Mouse (Mus musculus) frontal cortex, adult 2 months (tissue): ENCODE data around the gene Akap8l. TPM values are rescaled to one million over a fixed set of nuclear protein-coding genes. Genes with fewer than 3 reads are reported as not detected.

Experiments used
- DNase-seq, 2 experiments: peaks; one replicate each; pipeline ENCODE4 v3.0.0; 2022; ENCODE audit warnings: low spot score in 1 of 2; ENCODE audit errors: extremely low spot score in 1 of 2
- polyA plus RNA-seq: library from polyadenylated mRNA; depleted of rRNA; stranded (reverse); fragments of >200 nt; gene quantifications from 2 replicates; pipeline ENCODE4 v1.2.3, GENCODE M21; 2012

Akap8l gene
- polyA plus RNA-seq, 1 experiment, result 400 TPM

DNA sequence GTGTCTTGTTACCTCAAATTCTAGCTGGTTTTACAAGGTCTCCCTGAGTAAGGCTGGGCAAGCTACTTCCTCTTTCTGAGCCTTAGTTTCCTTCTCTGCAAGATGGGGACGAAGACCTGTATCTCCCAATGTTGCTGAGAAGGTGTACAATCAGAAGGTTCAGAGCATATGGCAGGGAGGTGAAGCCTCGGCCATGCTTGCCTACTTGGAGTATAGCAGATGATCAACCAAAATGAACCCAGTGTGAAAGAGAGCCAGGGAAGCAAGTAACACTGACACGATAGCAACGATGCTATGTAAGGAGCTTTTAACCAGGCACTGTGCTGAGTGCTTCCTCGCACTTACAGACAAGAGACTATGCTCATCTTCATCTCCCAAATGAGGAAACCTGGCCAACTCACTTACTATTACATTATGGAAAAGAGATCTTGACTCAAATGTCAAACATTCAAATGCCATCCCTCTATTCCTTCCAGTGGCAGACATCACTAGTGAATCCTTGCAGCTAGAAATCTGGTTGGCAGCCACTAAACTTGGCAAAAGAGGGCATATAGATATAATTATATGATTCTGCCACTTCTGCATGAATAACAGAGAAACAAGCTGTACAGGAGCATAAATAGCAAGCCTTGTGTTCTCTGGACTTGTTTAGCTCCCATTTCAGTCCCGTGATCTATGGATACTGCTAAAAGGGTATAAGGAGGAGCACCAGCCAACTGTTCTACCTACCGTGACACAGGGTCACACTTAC, 8.0 kb upstream of the Akap8l start:
- peak in 1 of 2 experiments; percentile 52 for DNase-seq

DNA sequence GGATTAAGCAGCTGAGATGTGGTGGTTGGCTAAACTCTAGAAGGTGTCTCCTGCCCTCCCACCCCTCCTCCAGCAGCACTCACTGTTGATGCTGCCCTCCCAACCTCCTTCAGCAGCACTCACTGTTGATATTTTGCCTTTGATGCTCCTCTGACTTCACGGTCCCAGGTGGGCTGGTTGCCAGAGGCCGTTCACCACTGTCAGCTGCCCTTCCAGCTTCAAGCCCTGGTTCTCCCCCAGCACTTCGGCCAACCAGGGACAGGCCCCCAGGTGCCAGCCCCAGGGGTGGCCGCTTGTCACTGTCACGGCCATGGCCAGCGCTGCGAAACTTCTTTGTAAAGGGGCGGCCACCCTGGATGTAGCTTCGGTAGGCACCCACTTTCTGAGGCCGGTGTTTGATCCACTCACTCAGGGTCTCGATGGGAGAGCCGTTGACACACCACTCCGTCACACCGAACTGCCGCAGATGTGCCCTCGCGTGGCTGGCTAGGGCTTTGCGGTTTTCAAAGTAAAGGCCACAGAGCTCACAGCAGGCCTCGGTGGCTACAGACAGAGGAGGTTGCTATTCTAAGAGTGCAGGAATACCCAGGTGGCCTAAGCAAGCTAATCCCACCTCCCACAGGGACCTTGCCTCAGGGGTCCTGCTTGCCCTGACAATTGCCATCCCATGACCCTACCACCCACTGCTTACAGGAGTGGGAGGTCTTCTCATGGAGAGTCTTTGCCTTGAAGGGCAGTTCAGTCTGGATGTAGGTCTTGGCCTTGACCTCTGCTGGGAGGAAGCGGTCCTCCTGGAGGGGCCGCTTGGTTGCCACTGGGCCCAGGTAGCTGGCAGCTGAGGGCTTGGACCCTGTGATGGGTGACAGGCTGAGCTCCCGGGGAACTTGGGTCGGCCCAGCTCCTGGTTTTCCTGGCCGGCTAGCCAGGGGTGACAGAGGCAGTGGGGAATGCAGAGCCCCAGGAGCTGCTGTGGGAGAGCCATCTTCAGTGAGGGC, 6.7 kb upstream of the Akap8l start:
- DNase-seq, result no peak

DNA sequence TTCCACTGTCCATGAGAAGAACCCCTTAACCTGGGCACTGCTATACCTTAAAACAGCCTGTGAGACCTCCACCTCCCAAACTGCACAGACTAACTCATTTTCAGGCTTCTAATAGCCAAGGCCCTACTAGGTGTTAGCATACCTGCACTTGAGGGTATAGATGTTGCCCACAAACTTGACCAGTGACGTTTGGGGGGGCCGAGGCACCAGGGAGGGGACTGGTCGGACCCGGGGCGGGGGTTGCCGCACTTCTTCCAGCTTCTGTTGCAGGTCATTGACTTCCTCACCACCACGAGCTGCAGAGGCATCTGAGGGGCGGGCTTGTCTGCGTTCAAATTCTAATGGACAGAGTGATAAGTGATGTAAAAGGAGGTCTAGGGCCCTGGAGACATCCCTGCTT, 5.9 kb upstream of the Akap8l start:
- DNase-seq, result no peak

DNA sequence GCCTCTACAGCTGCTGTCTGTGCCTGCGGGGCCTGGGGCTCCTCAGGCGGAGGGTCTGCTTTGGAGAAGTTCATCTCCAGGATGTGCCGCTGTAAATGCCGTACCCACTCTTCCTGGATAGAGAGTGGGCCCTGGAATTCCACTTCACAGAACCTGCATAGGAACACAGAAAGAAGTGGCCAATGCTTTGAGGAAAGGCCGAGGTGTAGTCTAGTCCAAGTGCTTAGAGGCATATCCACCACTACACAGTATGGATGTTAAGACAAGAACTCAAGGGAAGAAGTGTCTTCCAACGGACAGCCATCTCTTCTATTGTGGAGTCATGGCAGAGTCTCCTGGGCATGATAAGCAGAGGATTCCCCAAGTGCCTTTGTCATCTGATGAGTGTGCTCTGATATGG, 4.6 kb upstream of the Akap8l start:
- DNase-seq, result no peak

DNA sequence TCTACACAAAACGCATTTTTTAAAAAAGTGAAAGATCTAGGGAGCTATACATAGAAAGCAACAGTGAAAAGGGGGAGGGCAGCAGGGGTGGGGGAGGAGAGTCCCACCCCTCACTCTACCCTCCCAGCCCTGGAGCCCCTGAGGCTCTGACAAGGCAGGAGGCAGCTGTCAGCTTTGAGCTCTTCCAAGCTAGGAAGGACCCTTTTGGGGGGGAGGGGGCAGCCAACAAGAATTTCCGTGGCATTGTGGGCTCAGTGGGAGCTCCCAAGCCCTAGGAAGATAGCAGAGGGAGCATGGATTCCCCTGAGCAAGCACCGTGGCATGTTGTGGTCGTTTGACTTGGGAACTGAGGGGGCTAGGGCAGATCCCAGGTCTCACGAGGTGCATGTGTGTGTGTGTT, 3.8 kb upstream of the Akap8l start:
- DNase-seq, result no peak

DNA sequence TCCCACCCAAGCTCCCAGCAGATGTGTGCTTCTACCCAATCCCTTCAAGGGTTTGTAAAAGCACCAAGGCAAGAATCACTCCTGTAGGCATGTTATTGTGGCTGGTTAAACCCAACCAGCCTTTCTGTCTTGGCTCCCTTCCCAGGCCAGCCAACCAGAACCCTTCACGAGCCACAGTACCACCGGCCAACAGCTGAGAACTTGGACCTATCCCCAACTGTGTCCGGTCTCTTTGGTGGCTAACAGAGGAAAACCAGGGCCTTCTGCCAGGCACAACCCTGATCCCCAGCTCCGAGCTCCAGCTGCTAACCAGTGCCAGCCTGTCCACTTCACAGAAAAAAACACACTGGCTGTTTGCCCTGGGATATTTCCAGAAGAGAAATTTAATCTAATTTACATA, 3.3 kb upstream of the Akap8l start:
- peak; percentile 64 to 70 for DNase-seq

DNA sequence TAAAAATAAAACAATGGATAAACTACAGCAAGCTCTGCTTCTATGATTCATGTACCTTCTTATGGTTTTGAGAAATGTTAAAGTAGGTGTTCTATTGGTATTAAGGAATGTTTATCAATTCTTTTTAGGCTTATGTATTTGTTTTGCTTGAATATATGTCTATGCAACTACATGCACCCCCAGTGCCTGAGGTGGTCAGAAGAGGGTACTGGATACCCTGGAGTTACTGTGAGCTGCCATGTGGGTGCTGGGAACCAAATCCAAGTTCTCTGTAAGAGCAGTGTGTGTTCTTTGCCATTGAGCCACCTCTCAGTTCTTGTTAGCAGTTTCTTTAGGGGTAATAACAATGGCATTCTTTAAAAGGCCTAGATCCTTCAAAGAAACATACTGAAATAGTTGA, 1.3 kb upstream of the Akap8l start:
- DNase-seq, result no peak

DNA sequence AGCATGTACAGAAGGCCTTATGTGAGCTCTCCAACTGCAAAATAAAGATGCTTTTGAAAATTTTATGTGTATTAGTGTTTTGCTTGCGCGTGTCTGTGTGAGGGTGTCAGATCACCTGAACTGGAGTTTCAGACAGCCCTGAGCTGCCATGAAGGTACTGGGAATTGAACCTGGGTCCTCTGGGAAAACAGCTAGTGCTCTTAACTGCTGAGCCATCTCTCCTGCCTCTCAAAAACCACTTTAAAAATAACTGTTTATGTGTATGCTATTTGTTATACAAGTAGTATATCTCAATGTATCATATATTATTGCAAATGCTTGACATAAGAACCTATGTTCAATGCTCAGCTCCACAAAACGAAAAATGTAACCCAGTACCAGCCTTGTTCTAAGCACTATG, 862 bp upstream of the Akap8l start:
- DNase-seq, result no peak

DNA sequence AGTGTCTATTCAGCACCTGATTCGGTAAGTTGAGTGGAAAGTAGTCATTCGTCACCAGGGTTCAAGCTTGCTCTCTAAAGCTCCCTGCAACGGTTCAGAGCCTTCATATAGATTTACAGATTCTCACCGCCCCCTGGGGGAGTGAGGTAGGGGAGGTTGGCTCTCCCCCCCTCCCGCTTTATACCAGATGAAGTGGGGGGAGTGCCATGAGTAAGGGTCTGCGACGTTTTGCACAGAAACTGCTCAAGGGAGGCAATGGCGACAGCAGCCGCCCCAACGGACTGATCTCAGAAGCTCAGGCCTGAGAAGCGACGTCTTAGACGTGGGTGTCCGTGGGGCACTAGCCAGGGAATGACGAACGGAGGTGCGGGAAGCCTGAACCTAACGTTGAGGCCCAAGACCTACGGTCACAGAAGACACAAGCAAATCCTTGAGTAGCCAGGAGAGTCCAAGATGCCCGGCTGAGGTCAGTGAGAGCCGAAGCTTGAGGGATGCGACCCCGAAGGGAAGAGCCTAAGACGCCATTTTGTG, 491 bp downstream of the Akap8l start:
- peak; percentile 41 to 58 for DNase-seq

DNA sequence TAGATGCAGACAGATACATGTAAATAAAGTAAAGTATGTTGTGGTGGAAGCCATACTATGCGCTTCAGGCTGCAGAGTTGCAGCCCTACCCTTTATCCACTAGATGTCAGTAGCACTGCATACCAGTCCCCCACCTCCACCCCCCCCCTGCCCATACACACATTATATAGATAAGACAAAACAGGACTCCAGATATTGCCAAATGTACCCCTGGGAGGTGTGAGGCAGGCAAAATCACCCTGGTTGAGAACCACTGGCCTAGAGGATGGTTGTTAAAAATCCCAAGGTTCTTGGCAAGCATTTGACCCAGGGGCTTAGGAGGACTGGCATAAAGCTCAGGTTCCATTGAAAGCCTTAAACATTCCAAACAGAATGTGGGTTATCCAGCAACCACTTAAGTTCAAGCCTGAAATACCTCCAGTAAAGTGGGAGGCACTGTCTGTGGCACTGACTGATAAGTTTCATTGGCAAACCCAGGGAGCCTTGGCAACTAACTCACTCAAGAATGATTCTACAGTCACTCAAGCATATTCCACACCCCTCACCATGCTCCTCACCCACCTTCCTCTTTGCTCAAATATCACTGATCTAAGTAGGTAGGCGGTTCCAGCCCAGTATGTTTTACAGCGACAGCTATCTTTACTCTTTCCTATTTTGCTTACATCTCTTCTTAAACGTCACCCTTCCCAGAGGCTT, 1.2 kb downstream of the Akap8l start:
- DNase-seq, result peak in 1 of 2 experiments; percentile 73

DNA sequence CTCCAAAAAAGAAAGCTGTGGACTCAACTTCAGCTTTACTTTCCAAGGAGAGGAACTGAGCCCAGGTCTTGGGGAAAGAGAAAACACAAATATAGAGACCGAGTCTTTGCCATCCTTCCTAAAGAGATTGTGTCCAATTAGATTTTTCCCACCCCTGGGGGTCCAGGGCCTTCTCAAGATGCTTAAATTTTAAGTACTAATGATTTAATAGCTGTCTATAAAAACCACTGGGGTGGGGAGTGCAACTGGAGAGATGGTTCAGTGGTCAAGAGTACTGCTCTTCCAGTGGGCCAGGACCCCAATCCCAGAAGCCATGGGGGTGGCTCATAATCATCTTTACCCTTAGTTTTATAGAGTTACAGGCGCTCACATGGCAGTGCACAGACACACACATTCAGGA, 2.0 kb downstream of the Akap8l start:
- no peak for DNase-seq

DNA sequence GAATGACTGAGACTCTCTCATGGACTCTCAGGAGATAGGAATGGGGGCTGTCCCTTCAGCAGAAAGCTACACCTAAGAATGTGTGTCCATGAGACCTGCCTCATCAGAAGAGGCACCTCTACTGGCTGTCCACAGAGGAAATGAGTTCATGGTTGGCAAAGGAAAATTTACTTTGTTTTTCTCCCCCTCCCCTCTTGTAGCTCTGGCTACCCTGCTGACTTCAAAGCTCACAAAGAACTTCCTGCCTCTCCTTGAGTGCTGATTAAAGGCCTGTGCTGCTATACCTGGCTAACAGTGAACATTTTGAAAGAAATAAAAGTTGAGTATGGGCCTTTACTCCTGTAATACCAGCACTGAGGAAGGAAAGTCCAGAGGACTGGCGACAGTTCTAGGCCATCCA, 9.3 kb downstream of the Akap8l start:
- no peak for DNase-seq

DNA sequence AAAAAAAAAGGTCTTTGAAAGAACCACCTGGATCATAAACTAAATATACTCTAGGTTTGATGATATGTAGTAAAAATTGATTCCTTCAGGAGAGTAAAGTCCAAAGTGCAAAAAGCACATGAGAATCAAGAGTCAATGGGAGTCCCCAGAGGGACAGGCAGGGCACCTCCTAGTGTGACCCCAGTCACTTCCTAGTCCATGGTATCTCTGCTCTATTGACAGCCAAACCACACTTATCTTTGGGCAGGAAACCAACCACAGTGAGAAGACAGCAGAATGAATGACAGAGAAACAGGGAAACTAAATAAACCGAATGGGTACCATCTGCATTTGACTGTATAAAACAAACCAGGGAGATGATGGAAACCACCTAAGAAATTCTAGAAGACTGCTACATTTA, 10.3 kb downstream of the Akap8l start:
- no peak for DNase-seq

DNA sequence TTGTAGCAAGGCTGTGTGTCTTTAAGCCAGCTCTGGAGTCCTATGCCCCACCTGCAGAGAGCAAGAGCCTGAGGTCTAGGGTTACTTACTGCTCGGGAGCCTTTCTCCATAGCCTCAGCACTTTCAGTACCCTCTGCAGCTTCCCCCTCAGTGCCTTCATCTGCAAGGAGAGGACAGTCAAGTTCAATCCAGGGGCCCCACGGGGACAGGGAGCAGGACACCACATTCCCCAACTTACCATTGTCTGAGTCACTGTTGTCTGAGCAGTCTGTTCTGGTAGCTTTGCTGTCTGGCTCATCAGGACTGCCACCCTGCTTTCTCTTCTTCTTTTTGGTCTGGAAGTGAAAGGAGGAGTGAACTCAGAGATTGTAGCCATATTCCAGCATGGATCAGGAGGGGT, 14.5 kb downstream of the Akap8l start:
- DNase-seq, result no peak

DNA sequence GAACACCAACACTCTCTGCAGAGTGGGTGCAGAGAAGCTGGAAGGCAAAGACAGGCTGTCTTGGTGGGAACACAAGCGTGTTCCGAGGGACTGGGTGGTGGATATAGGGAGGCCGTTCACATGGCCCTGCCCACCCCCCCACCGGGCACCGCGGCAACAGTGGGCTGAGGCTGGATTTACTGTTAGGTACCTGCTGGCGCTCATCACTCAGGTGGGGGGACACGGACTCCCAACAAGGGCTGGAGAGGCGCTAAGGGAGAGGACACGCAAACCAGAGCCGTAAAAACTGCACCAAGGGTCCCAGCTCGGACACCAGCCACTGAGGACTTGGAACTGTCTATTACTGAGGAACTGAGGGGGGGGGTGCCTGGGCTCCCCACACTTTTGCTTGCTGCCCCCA, 15.5 kb downstream of the Akap8l start:
- no peak for DNase-seq

DNA sequence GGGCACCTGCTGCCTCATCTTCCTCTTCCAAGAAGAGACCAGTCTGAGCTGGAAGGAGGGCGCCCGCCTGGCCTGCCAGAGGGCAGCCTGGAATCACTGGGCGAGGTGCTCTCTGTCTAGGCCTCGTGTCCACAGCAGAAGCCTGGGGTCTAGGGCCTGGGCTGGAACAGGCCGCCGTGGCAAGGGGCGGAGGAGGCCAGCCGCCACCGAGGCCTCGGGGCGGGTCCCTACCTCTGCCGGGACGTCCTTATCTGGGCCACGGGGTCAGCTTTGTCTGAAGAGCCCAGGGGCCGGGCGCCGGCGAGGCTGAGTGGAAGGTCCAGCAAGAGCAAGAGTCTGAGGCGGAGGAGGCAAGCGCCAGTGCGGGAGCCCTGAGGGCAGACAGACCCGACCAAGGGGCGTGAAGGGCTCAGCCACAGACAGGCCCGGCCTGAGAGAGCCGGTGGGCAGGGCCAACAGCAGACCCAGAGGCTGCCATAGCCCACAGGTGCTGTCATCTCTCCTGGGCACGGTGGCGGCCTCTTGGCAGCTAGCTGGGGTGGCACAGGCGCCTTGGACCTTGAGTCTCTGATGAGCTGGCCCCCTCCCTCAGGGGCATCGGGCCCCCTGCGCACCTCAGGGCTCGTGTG, 16.6 kb downstream of the Akap8l start:
- DNase-seq, result no peak

DNA sequence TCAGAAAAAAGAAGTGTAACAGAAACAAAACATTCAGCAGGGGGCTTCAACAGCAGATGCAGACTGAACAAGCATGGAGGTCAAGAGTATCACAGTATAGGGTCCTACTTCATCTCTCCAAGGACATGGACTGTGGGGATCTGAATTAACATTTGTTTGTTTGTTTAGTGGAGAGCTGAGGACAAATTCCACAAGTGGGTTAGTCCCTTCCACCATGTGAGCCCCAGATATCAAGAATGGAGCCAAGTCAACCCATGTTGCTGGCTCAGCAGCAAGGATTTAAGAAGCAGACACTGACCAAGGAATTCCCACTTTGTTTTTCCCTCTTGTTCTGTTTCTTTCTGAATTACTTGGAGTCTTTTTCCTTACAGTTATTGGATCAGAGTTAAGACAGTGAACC, 22.9 kb downstream of the Akap8l start:
- DNase-seq, result no peak

DNA sequence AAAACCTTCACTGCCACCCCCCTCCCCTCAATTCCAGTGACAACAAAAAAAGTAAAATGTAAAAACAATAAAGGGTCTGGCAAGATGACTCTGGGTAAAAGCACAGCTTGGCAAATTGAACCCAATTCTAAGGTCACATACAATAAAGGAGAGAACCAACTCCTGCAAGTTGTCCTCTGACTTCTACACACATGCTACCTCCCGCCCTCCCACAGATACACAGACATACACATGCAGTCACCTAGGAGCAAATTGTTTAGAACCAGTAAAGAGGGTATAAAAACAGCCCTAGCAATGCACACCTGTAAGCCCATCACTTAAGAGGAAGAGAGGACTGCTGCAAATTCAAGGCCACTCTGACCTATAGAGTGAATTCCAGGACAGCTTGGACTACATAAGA, 27.6 kb downstream of the Akap8l start:
- no peak for DNase-seq

DNA sequence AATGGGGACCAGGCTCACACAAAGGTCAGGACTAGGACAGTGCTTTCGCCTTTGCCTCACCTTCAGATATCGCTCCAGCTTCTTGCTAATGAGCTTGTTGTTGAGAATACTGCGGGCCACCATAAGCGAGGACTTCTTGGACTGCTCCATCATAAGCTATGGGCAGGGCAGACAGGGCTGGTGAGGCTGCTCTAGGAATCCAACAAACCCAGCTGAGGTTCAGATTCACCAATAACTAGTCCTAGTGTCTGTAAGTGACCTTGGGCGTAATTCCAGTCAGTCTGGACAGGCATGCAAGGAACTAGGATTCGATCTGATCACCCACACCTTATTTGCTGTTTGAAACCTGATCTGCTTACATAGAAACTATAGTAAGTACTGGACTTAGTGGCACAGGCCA, 28.6 kb downstream of the Akap8l start:
- no peak for DNase-seq

DNA sequence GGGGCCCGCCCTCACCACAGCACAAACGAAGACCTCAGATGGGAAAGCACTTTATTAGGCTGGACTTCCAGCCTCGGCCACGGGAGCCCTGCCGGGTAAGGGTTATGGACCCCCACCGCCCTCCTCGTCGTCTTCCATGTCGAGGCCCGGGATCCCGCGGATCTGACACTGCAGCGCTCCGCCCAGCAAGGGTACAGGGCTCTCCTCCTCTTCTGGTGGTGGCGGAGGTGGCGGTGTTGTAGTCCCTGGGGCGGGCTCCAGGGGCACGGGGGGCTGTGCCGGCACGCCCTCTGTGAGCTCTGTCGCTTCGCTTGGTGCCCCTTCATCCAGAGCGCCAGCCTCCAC, 29.0 kb downstream of the Akap8l start:
- no peak for DNase-seq
